Mouse (Mus musculus) lung, postnatal 25 days (tissue): Measurements from ENCODE around the gene Sftpd.
A peak's percentile ranks its signal among the peaks of the same experiment; 100 is the strongest.

Source experiments
- DNase-seq: peaks from one replicate; pipeline ENCODE4 v3.0.0; 2022; ENCODE audit warnings: low spot score

Sftpd gene

DNA sequence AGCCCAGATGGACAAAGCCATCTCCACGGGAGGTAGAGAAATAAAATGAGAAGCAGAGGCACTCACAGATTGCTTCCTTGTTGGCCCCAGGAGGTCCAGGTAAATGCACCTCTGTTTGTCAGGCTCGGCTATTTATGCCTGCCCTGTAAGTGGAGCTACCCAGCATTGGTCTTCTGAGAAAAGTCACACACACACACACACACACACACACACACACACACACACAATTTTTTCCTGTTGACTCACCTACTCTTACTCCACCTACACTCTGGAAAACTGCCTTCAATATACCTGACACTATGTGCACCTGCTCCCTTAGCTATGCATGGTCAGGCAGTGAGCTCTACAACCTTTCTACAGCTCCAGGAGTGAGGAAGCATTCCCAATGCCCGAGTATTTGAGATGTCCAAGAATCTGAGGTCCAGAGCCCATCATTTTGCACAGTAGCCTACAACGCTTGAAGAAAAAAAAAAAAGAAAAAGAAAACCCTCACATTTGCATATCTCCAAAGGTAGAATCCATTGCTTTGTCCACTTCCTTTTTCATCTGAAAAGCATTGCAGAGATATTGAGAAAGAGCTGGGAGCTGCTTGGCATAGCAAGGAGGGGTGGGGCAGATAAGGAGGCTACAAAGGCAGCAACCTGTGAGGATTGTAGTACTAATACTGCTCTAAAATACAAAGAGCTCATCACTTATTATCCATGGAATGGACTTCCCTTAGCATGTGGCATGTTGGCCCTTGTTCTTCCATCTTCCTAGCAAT, at the start of gene Sftpd:
TSS of gene Sftpd (minus strand) at position 91 of the 763 bp plus-strand sequence.
- peak; percentile 57 for DNase-seq

DNA sequence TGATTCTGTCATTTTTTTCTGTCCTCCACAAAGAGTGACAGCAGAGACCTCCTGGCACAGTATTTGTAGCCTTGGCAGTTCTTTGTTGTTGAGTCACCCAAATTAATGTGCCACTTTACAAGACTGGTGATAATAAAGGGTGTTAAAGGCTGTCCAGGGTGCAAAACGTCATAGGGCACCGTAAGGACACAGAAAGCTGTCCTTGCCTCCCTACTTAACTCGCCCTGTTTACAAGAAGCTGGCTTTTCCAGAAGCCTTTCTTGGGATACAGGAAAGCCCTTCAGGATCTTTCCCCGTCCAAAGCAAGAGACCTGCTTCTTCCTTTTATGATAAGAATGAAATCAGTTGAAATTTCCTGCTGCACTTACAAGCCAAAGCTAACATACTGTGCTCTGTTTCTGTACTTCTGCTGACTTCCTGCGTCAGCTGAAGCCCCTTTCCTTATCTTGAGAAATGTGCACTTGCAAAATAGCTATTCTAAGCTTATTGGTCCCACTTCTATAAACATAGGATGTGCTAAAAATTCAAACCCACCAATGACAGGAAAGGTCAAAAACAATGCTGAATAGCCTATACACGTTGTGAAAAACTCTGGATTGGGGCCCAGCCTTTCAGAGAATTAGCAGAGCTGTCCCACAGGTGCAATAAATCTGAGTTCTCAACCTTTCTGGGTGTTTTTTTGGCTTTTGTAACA, 13.2 kb upstream of the Sftpd start:
- DNase-seq: peak; percentile 30

DNA sequence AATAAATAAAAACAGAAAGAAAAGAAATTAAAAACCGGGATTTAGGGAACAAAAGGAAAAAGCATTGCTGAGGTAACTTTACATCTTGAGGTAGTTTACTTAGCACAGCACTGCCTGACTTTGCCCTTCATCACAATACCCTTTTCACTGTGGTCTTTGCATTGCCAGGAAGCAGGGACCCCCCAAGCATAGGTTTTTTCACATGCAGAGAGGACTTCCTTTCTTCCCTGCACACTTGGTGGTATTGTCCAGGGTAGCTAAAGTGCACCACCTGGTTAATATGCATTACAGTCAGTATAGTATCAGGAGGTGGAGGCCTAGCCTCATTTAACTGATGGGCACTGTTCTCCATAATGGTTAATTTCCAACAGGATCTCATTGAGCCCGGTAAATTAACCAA, 4.5 kb upstream of the Sftpd start:
- no peak for DNase-seq

DNA sequence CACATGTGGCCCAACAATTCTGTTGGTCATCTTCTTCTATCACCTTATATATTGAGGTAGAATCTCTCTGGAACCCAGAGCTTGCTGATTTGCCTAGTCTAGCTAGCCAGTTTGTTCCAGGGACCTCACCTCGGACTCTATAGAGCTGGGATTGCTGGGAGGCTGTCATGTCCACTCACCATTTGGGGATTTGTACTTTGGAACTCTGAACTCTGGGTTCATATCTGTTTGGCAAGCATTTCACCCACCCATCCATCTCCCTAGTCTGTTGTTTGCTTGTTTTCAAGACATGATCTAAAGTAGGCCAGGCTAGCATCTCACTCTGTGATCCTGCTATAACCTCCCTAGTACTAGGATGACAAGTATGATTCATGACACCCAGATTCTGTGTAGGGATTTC, 10.1 kb downstream of the Sftpd start:
- DNase-seq: no peak

DNA sequence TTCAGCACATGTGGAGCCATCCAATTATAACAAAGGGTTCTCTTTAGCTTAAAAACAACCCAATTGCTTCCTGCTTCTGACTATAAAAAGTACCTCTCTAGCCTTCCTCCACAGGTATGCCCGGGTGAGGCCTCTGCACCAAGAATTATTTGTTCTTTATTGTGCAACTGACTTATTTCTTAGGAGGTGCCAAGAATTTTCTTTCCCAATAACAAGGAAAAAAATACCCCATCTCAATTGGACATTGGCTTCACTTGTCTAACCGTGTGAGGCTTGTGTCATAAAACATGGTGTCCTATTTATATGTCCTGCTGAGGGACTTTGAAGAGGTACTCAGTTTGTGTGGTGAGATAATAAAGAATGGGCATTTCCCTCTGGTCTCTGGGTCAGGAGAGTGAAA, 14.4 kb downstream of the Sftpd start:
- DNase-seq: peak; percentile 62

DNA sequence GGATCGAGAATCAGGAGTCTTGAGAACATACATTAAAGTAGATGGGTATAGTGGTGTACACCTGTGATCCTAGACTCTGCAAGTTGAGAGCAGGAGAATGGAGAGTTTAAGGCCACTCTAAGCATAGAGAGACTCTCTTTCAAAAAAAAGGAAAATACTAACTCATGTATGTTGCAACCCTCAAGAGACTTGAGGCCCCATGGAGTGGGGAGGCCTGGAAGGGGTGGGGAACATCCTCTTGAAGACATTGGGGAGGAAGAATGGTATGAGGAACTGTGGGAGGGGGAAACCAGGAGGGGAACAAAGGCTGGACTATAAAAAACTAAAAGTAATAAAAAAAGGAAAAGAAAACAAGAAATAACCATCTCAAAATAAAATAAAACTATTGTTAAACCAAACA, 16.4 kb downstream of the Sftpd start:
- DNase-seq: peak; percentile 53

DNA sequence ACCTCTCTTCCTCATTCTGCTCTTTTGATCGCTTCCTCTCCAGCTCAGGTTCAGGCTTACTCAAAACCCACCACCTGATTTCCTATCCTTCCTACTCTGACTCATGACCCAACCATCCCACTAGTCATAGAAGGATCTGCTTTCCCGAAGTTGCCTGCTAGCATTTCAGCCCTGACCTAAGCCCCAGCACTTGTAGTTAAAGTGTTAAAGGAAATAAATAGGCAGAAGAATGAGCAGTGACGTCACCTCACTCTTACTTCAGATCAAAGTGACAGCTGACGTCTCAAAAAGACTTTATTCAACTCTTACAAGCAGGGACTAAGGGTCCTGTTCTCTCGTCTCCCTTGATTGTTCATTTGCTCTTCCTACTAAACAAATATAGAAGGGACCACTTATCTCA, 17.7 kb downstream of the Sftpd start:
- DNase-seq: peak; percentile 56

DNA sequence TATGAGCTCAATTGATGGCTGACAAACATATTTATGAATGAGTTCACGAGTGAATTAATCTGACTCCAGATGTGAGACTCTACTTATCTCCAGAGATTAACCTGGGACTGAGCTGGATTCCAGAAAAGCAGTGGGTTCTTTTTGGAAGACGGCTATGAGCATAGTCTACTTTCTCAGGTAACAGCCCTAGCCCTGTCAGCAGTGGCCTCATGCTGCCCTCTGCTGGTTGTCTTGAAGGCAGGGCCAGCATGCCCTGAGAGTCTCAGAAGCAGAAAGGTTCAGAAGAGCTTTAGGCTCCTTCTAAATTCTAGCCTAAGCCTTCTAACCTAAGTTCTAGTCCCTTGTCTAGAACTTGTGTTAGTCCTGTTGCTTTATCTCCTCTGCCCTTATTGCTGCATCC, 22.3 kb downstream of the Sftpd start:
- peak; percentile 78 for DNase-seq

DNA sequence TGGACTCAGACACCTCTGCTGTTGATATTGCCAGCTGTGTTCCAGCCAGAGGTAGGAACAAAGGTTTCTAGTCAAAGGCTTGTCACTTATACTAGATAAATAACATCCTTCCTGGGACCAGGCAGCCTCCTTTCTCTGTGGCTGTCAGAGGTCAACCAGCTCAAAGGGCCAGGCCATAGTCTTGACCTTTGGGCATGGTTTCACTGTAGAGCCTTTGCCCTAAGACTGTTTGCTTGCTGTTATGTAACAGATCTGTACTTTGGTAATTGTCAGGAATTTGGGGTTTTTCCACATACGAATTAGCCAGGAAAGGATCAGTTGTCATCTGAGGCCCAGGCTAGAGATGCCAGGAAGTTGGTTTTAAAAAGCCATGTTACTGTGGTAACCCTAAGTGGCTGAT, 24.2 kb downstream of the Sftpd start:
- peak; percentile 58 for DNase-seq

DNA sequence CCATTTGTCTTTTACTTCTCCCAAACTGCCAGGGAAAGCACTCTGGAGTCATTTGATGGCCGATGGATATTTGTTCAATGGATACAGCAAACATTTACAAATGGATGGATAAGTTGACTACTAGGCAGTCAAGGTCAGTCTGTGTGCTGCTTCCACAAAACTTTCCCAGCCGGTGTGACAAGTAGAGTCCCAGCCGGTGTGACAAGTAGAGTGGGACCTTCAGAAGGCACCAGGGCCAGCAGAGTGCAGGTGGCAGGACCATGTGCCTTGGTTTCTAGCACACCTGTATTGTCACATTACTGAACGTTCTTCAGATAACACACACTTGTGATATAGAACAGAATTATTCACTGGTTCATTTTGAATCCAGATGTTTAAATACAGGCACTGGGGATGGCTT, 24.9 kb downstream of the Sftpd start:
- DNase-seq: no peak

DNA sequence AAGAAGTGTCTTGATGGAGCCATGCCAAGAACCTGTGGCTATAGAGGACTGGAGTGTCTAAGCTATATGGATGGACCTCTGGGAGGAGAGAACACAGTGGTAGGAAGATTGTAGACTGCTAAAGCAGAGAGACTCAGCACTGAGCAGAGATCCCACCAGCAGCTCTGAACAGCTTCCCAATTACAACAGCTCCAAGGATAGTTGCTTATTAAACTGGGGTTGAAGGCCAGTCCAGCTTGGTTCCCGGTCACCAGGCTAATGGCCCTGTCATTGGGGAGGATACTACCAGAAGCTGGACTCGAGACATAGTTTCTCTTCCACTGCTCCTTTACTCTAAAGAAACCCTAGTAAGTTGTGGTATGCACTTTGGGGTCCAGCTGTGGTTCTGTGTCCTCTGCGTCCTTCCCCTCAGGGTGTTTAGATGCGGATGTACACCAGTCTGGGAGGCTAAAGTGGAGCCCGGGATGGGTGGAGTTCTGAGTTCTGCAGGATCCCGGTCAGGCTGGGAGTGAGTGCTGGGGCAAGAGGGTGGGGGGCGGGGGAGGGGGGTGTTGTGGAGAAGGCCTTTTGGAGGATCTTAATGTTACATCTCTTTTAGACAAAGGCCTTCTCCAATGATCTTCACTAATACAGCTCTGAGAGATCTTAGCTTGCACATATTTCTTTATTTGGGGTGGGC, 33.6 kb downstream of the Sftpd start, which contains the start of gene Mbl1:
TSS of gene Mbl1 (plus strand) at position 239 of the 679 bp plus-strand sequence.
- DNase-seq: no peak

DNA sequence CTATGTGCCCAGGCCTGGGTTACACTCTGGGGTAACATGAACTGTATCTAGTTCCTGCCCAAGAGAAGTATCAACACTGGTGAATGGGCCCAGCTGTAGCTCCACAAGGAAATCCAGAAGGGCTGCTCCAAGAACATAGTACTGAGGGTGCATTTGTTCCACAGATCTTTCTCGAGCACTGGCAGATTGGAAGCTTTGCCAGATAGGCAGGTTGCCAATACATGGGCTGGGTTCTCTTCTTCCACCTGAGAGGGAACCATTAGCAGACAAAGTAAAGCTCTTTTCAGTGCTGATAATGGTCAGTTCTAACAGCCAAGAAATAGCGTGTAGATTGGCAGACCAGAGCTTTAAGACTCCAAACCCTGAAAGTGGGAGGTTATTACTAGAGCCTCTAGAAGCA, 37.6 kb downstream of the Sftpd start:
- DNase-seq: peak; percentile 77

DNA sequence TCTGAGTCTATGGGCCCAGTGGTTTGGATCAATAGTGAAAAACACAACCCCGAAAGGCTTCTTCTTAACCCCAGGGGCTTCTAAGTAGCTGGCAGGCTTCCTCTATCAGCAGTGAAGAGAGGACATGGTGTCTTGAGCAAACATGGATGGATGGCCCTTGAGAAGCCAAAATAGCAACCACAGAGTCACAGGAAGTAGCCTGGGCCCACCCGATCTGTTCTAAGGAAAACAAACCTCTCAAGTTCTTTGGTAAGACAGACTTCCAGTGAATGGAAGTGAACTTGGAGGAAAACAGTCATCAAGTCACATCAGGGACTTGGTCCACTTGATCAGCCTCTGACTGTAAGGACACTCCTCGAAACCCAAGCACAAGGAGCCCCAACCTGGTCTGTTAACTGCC, 38.0 kb downstream of the Sftpd start:
- peak; percentile 70 for DNase-seq

DNA sequence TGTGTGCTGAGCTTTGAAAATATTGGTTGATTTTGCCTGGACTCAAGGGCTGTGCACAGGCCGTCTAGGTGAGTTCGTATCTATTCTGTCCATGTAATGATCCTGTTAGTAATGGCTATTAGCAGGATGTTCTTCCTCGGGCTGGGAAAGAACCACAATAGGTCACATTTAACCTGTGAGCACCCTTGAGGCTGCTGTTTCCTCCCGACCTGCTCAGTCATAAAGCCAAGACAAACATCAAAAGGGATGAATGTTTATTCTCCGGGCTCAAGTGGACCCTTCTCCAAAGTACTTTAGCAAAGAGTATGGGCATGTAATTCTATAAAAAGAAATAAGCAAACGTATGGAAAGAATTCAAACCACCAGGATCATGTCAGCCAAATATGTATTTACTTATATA, 38.9 kb downstream of the Sftpd start:
- peak; percentile 81 for DNase-seq

DNA sequence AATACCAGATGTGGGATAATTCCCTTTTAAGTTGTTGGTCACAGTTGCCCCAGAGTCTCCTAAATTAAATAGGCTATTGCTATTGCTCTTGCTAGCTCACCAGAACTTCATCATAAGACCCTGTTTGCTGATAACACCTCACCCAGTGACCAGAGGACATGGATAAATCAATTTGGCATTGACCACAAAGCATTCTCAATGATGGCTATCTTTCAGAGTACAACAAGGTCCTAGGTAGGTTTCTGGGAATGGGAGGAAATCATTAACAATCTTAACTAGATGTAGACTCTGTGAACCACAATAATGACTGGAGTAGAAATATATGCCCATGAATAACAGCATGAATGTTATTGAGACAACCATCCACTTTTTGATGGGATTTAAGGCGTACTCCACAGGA, 44.3 kb downstream of the Sftpd start:
- no peak for DNase-seq

DNA sequence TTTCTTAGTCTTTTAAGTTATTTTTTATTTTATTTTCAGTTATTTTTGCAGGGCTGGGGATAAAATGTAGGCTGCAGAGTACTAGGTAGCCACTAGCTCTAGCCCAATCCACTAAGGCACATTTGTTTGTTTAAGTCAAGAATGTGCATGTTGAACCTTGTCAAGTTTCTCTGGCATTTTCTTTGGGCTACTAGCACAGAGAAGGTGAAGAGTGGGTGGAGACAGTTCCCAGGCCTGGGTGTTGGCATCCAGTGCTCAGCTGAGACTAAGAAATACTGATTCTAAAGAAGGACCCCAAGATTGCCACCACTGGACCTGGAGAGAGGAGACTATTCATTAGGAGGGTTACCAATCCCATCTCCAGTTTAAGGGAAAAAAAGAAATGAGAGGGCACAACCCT, 47.9 kb downstream of the Sftpd start:
- peak; percentile 55 for DNase-seq

DNA sequence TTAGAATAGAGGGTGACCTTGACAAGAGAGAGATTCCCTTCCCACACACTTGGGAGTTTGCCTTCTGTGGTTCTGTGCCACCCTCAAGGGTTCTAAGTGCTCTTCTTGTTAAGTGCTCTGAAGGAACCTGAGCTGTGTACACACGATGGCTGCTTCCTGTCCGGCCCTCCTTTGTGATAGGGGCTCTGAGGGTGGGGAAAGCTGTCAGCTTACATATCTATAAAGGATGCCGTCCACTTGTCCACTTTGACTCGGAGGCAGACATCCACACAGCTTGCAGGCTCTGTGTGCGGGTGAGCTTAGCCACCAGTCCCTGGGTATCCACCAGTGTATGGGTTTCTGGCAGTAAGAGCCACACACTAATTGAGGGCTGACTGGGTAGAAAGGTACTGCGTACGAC, 53.4 kb downstream of the Sftpd start, which contains the start of gene Sftpa1:
TSS of gene Sftpa1 (plus strand) at position 243 of the 400 bp plus-strand sequence.
- DNase-seq: peak; percentile 79

DNA sequence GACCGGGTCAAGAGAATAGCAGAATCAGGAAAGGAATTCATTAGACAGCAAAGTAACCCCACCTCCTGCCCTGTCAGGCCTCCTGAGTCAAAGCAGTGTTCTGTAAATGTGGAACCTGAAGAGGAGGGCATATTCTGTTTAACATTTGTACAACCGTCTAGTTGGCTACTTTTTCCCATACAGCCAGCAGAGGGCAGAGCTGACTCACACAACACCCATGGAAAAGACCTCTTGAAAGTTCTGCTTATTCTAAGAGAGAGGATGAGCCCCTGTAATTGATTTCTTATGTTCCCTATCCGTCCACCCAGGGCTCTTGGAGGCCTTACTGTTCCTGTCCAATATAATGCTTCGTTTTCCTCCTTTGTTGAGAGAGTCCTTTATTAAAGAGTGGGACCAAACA, 57.0 kb downstream of the Sftpd start:
- DNase-seq: peak; percentile 55

DNA sequence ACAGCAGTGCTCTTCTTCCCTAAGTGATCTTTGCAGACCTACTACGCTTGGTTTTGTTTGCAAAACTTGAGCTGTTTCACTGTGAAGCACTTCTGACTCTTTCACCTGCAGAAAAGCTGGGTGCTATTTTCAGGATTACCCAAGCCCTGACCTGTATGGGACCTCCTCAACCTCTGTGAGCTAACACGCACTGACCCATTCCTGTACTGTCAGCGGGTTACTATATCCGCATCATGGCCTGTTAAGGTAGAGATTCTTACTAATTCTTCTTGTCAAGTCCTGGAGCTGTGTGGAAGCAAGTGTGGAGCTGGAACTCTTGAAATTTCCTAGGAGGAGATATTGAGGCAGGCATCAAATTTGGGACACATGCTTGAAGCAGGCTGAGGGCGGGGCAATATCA, 60.3 kb downstream of the Sftpd start:
- DNase-seq: no peak
